Mouse (Mus musculus): ENCODE results near the gene Clcn5. TPM values are rescaled to one million over a fixed set of nuclear protein-coding genes. Genes with fewer than 3 reads are reported as not detected.

Gene Clcn5
- polyA plus RNA-seq (2015; fragmentation: Nextera tagmentation; extraction: Ambion mirVana): 3.0 and 3.5 TPM in 2 replicates

- DNase-seq (ENCODE audit: low spot score): peak; percentile 93
Observed at GRCm38 (mm10) chrX:7319089-7319721, at the start of gene Clcn5. Clcn5 (minus strand) TSS chrX:7319358.

- peak; percentile 12 for DNase-seq (ENCODE audit: low spot score)
Observed at GRCm38 (mm10) chrX:7325455-7325854, 6.3 kb upstream of the Clcn5 start.

- peak; percentile 42 for DNase-seq (ENCODE audit: low spot score)
Observed at GRCm38 (mm10) chrX:7322288-7322687, 3.1 kb upstream of the Clcn5 start.

GRCm38 (mm10) chrX:7320571-7320970 lies 1.4 kb upstream of the Clcn5 start:
- DNase-seq (ENCODE audit: low spot score): no peak

GRCm38 (mm10) chrX:7318551-7319025 lies 570 bp downstream of the Clcn5 start:
- DNase-seq (ENCODE audit: low spot score): no peak

GRCm38 (mm10) chrX:7315115-7315514 lies 4.0 kb downstream of the Clcn5 start:
- DNase-seq (ENCODE audit: low spot score): no peak

GRCm38 (mm10) chrX:7314645-7315044 lies 4.5 kb downstream of the Clcn5 start:
- DNase-seq (ENCODE audit: low spot score): no peak

GRCm38 (mm10) chrX:7308242-7308641 lies 10.9 kb downstream of the Clcn5 start:
- no peak for DNase-seq (ENCODE audit: low spot score)

GRCm38 (mm10) chrX:7306861-7307260 lies 12.3 kb downstream of the Clcn5 start:
- no peak for DNase-seq (ENCODE audit: low spot score)

- DNase-seq (ENCODE audit: low spot score): no peak
Observed at GRCm38 (mm10) chrX:7292981-7293380, 26.2 kb downstream of the Clcn5 start.

GRCm38 (mm10) chrX:7292151-7292768 lies 26.9 kb downstream of the Clcn5 start:
- DNase-seq (ENCODE audit: low spot score): no peak

- no peak for DNase-seq (ENCODE audit: low spot score)
Observed at GRCm38 (mm10) chrX:7288976-7289375, 30.2 kb downstream of the Clcn5 start.

GRCm38 (mm10) chrX:7287051-7287734 lies 32.0 kb downstream of the Clcn5 start:
- DNase-seq (ENCODE audit: low spot score): no peak

GRCm38 (mm10) chrX:7282636-7283035 lies 36.5 kb downstream of the Clcn5 start:
- no peak for DNase-seq (ENCODE audit: low spot score)

- DNase-seq (ENCODE audit: low spot score): no peak
Observed at GRCm38 (mm10) chrX:7279722-7280121, 39.4 kb downstream of the Clcn5 start.

- peak; percentile 22 for DNase-seq (ENCODE audit: low spot score)
Observed at GRCm38 (mm10) chrX:7276564-7276963, 42.6 kb downstream of the Clcn5 start.

GRCm38 (mm10) chrX:7261149-7261548 lies 58.0 kb downstream of the Clcn5 start:
- no peak for DNase-seq (ENCODE audit: low spot score)

GRCm38 (mm10) chrX:7260400-7261113 lies 58.6 kb downstream of the Clcn5 start:
- DNase-seq (ENCODE audit: low spot score): no peak

- DNase-seq (ENCODE audit: low spot score): no peak
Observed at GRCm38 (mm10) chrX:7259718-7260117, 59.4 kb downstream of the Clcn5 start.

GRCm38 (mm10) chrX:7256022-7256421 lies 63.1 kb downstream of the Clcn5 start:
- no peak for DNase-seq (ENCODE audit: low spot score)

- DNase-seq (ENCODE audit: low spot score): no peak
Observed at GRCm38 (mm10) chrX:7204099-7204498, 115.1 kb downstream of the Clcn5 start.

GRCm38 (mm10) chrX:7203535-7203934 lies 115.6 kb downstream of the Clcn5 start:
- no peak for DNase-seq (ENCODE audit: low spot score)
